Mouse (Mus musculus) liver, embryonic 13.5 days (tissue): ENCODE results near the gene Olfr1257. TPM values are rescaled to one million over a fixed set of nuclear protein-coding genes. Genes with fewer than 3 reads are reported as not detected.
"Not testable (repeated sequence)": the region's sequence is repeated elsewhere in the genome, so short reads cannot be mapped to it uniquely, and the experiment has no call there.

Experiments
- ATAC-seq: fragments of 200-750 bp; cut with Nextera tagmentation; 2 replicates; pipeline ENCODE4 v1.8.0; 2017; ENCODE audit warnings: low read depth, mild to moderate bottlenecking, moderate number of reproducible peaks, moderate library complexity
- DNase-seq: peaks from one replicate; pipeline ENCODE4 v3.0.0; 2022
- H3K27ac ChIP-seq: fragments of 300-500 bp; sonication (generic); 2 replicates; pipeline ENCODE4 v1.5.1; 2015; ENCODE audit warnings: moderate library complexity, mild to moderate bottlenecking, inconsistent platforms
- H3K27me3 ChIP-seq: fragments of 300-500 bp; sonication (generic); 2 replicates; pipeline ENCODE4 v1.6.1; 2015; ENCODE audit warnings: mild to moderate bottlenecking, inconsistent platforms
- H3K36me3 ChIP-seq: fragments of 300-500 bp; sonication (generic); 2 replicates; pipeline ENCODE4 v1.6.1; 2015; ENCODE audit warnings: mild to moderate bottlenecking, inconsistent platforms
- H3K4me1 ChIP-seq: fragments of 300-500 bp; sonication (generic); replicated peaks from 2 replicates; pipeline ENCODE4 v1.6.1; 2015; ENCODE audit warnings: inconsistent platforms
- H3K4me2 ChIP-seq: fragments of 300-500 bp; sonication (generic); 2 replicates; pipeline ENCODE4 v1.6.1; 2015; ENCODE audit warnings: inconsistent platforms, mild to moderate bottlenecking, moderate library complexity
- H3K4me3 ChIP-seq: fragments of 300-500 bp; sonication (generic); replicated peaks from 2 replicates; pipeline ENCODE4 v1.5.1; 2015; ENCODE audit warnings: mild to moderate bottlenecking, inconsistent platforms
- H3K9ac ChIP-seq: fragments of 300-500 bp; sonication (generic); 2 replicates; pipeline ENCODE4 v1.6.1; 2015; ENCODE audit warnings: mild to moderate bottlenecking, inconsistent platforms
- H3K9me3 ChIP-seq: fragments of 300-500 bp; sonication (generic); replicated peaks from 2 replicates; pipeline ENCODE4 v1.6.1; 2016; ENCODE audit warnings: inconsistent platforms
- whole genome bisulfite sequencing: fragments of 180-500 bp; shearing (Covaris S2); methylation state at CpG from one replicate; pipeline ENCODE4 v1.1.7; 2015; ENCODE audit not compliant: insufficient replicate concordance; 5-methylcytosine and 5-hydroxymethylcytosine counted together
- polyA plus RNA-seq: library from polyadenylated mRNA; unstranded; fragments of >200 nt; fragmentation: Nextera tagmentation; extraction: Ambion mirVana; gene quantifications from 2 replicates; pipeline ENCODE4 v1.2.1, GENCODE M21; 2015

Olfr1257 gene
- not detected in 2 replicates for polyA plus RNA-seq

DNA sequence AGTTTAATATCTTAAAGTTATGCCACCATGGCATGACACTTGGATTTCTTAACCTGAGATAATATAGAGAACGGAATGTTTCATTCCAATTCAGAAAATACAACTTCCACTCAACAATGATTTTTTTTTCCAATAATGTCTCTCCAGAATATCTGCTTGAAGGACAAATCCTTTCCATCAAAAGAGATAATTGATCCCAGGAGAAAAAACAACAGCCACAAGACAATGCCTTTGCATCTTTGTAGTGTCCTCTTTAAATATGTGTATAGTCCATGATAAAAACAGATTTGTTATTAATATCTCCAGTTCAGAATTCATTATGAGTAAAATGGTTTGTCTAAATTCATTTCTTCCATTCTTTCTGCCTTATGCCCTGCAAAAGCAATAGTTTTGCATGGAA lies at the start of gene Olfr1257:
TSS of gene Olfr1257 (plus strand) at position 301 of the 400 bp plus-strand sequence.
- ATAC-seq (no peak), DNase-seq (no peak)
- Histone ChIP-seq H3K9ac (no peak within 1 kb of the TSS), H3K9me3 (no peaks in the 10 kb centered on the region), H3K27ac (no peak within 1 kb of the TSS), H3K4me1 (no peaks in the 10 kb centered on the region), H3K36me3 (no peaks in the 10 kb centered on the region), H3K27me3 (no peaks in the 10 kb centered on the region), H3K4me3 (no peak within 1 kb of the TSS), H3K4me2 (no peak within 1 kb of the TSS)
- WGBS, result 71% methylated on average over 1 of the region's 1 CpGs

GRCm38 (mm10) chr2:89841455-89841854 lies 36.8 kb upstream of the Olfr1257 start, which contains the start of gene Olfr1256:
Olfr1256 (minus strand) TSS chr2:89841555.
- H3K9ac ChIP-seq, result no peak within 1 kb of the TSS
- WGBS, result 35% methylated on average over 2 of the region's 2 CpGs
- H3K4me1 ChIP-seq, result no peaks in the 10 kb centered on the region
- H3K4me2 ChIP-seq, result no peak within 1 kb of the TSS
- H3K4me3 ChIP-seq, result no peak within 1 kb of the TSS
- no peaks in the 10 kb centered on the region for H3K27me3 ChIP-seq
- H3K36me3 ChIP-seq, result no peaks in the 10 kb centered on the region
- ATAC-seq (no peak), DNase-seq (no peak)
- H3K27ac ChIP-seq, result no peak within 1 kb of the TSS
- H3K9me3 ChIP-seq, result no peaks in the 10 kb centered on the region

GRCm38 (mm10) chr2:89848105-89848504 lies 30.1 kb upstream of the Olfr1257 start, which contains the start of gene Olfr48:
Olfr48 (minus strand) TSS chr2:89848205.
- 74% methylated on average over 5 of the region's 5 CpGs for WGBS
- H3K27ac ChIP-seq, result no peak within 1 kb of the TSS
- DNase-seq (no peak), ATAC-seq (no peak)
- no peaks in the 10 kb centered on the region for H3K36me3 ChIP-seq
- no peak within 1 kb of the TSS for H3K9ac ChIP-seq
- H3K4me3 ChIP-seq, result no peak within 1 kb of the TSS
- H3K4me1 ChIP-seq, result no peaks in the 10 kb centered on the region
- no peaks in the 10 kb centered on the region for H3K27me3 ChIP-seq
- H3K4me2 ChIP-seq, result no peak within 1 kb of the TSS
- no peaks in the 10 kb centered on the region for H3K9me3 ChIP-seq

GRCm38 (mm10) chr2:89849230-89849629 lies 29.0 kb upstream of the Olfr1257 start:
- Histone ChIP-seq H3K9me3 (no peaks in the 10 kb centered on the region), H3K4me2 (no peak overlapping the region), H3K36me3 (no peaks in the 10 kb centered on the region), H3K4me1 (no peaks in the 10 kb centered on the region), H3K9ac (no peak overlapping the region), H3K4me3 (no peak overlapping the region), H3K27ac (no peak overlapping the region), H3K27me3 (no peaks in the 10 kb centered on the region)
- ATAC-seq (no peak), DNase-seq (no peak)
- WGBS, result 66% methylated on average over 1 of the region's 1 CpGs

GRCm38 (mm10) chr2:89912616-89913015 lies 34.4 kb downstream of the Olfr1257 start:
- WGBS, result 74% methylated on average over 9 of the region's 9 CpGs
- not testable (repeated sequence) for H3K27me3 ChIP-seq

DNA sequence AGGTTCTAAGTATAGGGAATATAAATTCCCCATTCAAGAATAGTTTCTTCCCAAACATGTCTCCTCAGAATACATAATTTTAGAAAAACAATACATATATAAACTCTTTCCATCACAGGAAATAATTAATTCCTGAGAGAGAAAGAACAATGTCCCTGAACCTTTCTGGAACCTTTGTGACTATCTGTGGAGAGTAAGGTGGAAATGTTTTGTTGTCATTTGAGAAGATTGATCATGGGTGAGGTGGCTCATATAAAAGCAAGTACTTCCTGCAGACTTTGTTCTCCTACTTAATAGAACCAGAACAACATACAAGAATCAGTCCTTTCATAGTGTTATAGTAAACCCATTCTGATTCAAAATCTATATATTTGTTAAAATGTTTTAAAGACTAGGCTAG lies 48.8 kb downstream of the Olfr1257 start, which contains the start of gene Olfr1258:
TSS of gene Olfr1258 (plus strand) at position 301 of the 400 bp plus-strand sequence.
- ATAC-seq (no peak), DNase-seq (no peak)
- no peaks in the 10 kb centered on the region for H3K36me3 ChIP-seq
- H3K27ac ChIP-seq, result no peak within 1 kb of the TSS
- H3K9me3 ChIP-seq, result no peaks in the 10 kb centered on the region
- H3K4me3 ChIP-seq, result no peak within 1 kb of the TSS
- no peaks in the 10 kb centered on the region for H3K27me3 ChIP-seq
- H3K4me1 ChIP-seq, result no peaks in the 10 kb centered on the region
- no peak within 1 kb of the TSS for H3K9ac ChIP-seq
- no peak within 1 kb of the TSS for H3K4me2 ChIP-seq

More at GRCm38 (mm10) chr2:89912616-89913015, 34.4 kb downstream of the Olfr1257 start:
- peaks cover 11% of the 10 kb centered on the region; the same call in 1 of the 2 replicates for H3K9me3 ChIP-seq
- DNase-seq, ATAC-seq, H3K36me3 ChIP-seq, H3K27ac ChIP-seq, H3K4me1 ChIP-seq, H3K4me3 ChIP-seq, H3K9ac ChIP-seq, H3K4me2 ChIP-seq: not testable (repeated sequence)

Other genes starting within 250 kb of the Olfr1257 start
- not detected in 2 replicates for gene Olfr1249, start 243.5 kb upstream of the Olfr1257 start, polyA plus RNA-seq
- gene Olfr1250, start 217.0 kb upstream of the Olfr1257 start, polyA plus RNA-seq, result not detected in 2 replicates
- gene Olfr1251, start 206.5 kb upstream of the Olfr1257 start, polyA plus RNA-seq, result not detected in 2 replicates
- gene Olfr1252, start 153.4 kb upstream of the Olfr1257 start, polyA plus RNA-seq, result not detected in 2 replicates
- not detected in 2 replicates for gene Olfr1253, start 121.3 kb upstream of the Olfr1257 start, polyA plus RNA-seq
- gene Olfr1254, start 84.8 kb upstream of the Olfr1257 start, polyA plus RNA-seq, result not detected in 2 replicates
- gene Olfr1255, start 66.4 kb upstream of the Olfr1257 start, polyA plus RNA-seq, result not detected in 2 replicates
- gene Olfr1256, start 36.9 kb upstream of the Olfr1257 start, polyA plus RNA-seq, result not detected in 2 replicates
- not detected in 2 replicates for gene Olfr48, start 30.2 kb upstream of the Olfr1257 start, polyA plus RNA-seq
- gene Olfr1258, start 48.9 kb downstream of the Olfr1257 start, polyA plus RNA-seq, result not detected in 2 replicates
- not detected in 2 replicates for gene Olfr1259, start 70.2 kb downstream of the Olfr1257 start, polyA plus RNA-seq
- not detected in 2 replicates for gene Olfr1260, start 95.9 kb downstream of the Olfr1257 start, polyA plus RNA-seq
- gene Olfr1261, start 112.8 kb downstream of the Olfr1257 start, polyA plus RNA-seq, result not detected in 2 replicates
- not detected in 2 replicates for gene Olfr1262, start 121.7 kb downstream of the Olfr1257 start, polyA plus RNA-seq
- gene Olfr1263, start 133.7 kb downstream of the Olfr1257 start, polyA plus RNA-seq, result not detected in 2 replicates
- not detected in 2 replicates for gene Olfr1264, start 147.1 kb downstream of the Olfr1257 start, polyA plus RNA-seq
- not detected in 2 replicates for gene Olfr1265, start 156.9 kb downstream of the Olfr1257 start, polyA plus RNA-seq
- not detected in 2 replicates for gene Olfr140, start 185.2 kb downstream of the Olfr1257 start, polyA plus RNA-seq
- not detected in 2 replicates for gene Olfr1269, start 243.0 kb downstream of the Olfr1257 start, polyA plus RNA-seq